Mouse (Mus musculus): ENCODE measurements around the gene Glo1.
A peak's percentile ranks its signal among the peaks of the same experiment; 100 is the strongest.
"Not testable (repeated sequence)": the region's sequence is repeated elsewhere in the genome, so short reads cannot be mapped to it uniquely, and the experiment has no call there.

Gene Glo1

DNA sequence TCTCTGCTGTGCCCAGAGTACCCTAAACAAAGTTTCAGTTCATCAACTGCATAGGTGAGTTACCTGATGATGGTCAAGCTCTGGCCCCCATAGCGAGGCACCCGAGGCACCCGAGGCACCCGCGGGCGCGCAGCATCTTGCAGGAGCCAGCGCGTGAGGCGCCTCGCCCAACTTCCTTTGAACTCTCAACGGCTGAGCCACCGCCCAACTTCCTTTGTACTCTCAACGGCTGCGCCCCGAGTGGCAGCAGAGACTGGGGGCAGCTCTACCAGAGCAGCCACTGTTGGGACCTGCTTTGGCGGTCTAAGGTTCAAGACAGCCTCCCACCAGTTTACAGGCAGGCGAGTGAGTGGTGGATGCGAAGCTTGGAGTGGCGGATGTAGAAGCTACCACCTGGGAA, at the start of gene Glo1:
Gene Glo1, minus strand, starts transcription at position 153 of the 400 bp plus-strand sequence.
- not testable (repeated sequence) for DNase-seq (ENCODE audit: low read depth, low spot score)

DNA sequence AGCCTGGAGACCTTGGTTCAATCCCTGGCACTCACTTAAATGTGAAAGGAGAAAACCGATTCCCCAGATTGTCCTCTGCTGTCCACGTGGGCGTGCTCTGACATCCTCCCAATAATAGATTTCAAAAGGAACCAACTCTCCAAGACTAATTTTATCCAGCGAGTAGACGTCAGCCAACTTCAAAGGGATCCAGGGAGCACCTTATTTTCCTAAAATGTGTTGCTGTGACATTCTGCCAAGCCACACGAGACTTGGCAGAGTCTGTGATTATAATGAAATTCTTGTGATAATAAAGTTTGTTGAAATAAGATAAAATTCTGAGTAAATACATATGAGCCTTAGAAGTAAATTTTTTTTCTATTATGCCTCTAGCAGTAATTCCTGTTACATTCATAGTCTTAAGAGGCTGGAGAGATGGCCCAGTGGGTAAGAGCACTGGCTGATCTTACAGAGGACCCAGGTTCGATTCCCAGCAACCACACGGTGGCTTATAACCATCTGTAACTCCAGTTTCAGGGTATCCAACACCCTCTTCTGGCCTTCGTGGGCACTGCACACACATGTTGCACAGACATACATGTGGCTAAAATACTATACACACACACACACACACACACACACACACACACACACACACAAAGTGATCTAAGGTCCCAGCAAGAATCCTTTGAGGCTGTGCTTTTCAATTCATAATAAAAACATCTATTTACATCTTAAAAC, 48.5 kb upstream of the Glo1 start:
- peak; percentile 4 for DNase-seq (ENCODE audit: low read depth, low spot score)

DNA sequence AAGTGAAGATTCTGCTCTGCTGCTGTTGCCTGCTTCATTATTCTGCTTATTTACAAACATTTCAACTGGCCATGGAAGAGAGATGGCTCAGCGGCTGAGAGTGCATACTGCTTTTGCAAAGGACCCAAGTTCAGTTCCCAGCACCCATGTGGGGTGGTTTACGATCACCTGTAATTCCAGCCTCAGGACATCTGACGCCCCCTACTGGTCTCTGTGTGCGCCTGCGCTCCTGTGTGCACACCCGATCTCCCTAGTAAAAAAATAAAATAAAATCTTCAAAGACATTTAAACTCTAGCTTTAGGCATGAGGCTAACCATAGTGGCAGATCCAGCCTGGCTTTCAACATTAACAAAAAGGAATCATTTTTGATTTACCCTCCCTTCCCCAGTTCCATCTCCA, 46.4 kb upstream of the Glo1 start:
- DNase-seq (ENCODE audit: low read depth, low spot score), result no peak

DNA sequence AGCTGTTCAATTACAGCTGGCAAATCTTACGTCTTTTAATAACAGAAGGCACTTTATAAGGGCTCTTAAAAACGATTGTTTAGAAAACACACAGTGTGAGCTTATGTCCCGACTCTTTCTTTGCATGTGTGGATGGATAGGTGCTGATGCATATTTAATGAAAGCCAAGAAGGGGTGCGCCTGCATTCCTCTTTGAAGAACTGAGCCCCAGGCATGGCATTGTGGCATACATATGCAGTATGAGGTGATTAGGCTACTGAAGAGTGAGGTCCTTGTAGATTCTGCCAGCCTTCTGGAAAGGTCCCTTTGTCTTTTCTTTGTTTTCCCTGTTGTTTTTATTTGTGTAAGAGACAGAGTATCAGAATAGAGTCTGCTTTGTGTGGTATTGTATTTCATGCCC, 45.9 kb upstream of the Glo1 start:
- no peak for DNase-seq (ENCODE audit: low read depth, low spot score)

DNA sequence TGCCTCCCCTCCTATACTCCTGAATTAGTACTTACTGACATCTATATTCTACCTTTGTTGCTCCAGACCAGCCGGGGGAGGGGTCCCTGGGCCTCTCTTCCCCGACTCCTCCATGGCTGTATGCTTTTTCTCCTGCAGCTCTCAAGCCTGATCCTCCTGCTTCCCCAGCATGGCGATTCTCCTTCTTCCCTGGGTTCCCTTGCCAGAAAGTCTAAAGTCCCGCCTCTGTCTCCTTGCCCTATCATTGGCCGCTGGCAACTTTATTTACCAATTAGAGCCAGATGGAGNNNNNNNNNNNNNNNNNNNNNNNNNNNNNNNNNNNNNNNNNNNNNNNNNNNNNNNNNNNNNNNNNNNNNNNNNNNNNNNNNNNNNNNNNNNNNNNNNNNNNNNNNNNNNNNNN, 38.2 kb upstream of the Glo1 start:
- no peak for DNase-seq (ENCODE audit: low read depth, low spot score)

DNA sequence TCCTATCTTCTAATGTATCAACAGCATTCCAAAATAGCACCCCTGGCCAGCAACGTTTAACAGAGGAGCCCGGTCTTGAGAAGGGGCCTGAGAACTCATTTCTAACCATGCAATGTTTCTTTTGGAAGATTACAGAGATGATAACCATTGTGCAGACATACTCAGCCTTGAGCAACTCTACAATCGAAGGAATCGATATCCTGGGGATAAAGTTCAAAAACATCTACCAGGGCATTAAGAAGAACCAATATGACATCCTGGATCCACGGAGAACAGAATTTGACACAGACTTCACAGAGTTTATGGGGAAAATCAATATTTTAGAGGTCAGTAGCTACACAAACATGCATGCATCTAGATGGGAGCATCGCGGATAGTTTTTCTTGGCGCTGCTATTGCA, 36.5 kb upstream of the Glo1 start:
- DNase-seq (ENCODE audit: low read depth, low spot score), result no peak

DNA sequence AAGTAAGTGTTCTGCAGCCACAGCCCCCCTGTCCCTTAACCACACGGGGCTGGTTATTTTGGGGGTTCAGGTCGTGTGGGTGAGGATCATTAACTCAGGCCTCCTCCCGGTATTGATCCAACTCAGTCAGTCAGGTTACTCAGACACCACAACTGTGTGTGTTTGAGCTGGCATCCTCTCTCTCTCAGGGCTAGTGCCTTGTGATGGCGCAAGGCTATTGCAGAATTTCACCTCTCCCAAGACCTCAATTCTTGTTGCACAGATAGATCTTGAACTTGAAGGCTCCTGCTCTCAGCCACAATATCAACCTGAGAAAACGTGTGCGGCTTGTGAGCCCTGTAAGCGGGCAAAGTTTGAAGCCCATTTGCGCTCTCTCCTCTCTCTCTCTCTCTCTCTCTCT, 35.5 kb upstream of the Glo1 start:
- DNase-seq (ENCODE audit: low read depth, low spot score), result no peak

DNA sequence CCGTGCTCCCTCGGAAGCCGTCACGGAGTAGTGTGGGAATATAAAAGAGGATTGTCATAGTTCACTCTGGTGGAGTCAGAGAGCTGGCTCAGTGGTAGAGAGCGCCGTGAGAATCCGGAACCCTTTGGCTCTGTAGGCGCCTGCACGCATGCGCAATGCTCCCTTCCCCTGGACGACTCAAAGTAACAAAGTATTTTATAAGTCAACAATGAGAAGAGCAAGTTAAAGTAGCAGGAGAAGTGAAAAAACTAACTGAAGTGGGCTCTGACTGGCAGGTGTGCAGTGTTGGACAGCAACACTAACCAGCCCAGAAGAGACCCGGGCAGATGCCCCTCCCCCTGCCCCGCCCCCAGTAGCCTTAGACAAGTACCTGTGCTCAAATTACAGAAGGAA, 31.5 kb upstream of the Glo1 start:
- DNase-seq (ENCODE audit: low read depth, low spot score), result peak; percentile 89

DNA sequence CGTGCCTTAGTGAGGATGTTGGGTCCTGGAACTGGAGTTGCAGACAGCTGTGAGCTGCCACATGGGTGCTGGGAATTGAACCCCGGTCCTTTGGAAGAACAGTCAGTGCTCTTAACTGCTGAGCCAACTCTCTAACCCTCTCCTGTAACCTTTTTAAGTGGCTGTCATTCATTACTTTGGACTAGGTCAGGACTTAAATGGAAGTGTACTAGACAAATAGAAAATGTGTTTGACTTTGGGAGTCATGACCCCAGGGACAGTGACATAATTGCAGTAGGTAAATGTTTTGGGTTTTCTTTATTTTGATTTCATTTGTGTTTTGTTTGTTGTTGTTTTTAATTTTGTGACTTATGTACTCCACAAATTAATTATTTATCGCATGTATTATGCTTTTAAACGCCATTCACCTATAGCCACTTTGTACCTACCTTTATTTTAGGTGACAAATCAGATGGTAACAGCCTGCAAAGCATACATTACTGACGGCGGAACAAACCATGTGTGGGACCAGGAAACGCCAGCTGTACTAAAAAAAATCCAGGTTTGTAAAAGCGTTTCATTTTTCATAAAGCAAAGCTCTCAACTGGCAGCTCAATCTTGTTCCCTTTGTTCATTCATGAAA, 31.0 kb upstream of the Glo1 start:
- no peak for DNase-seq (ENCODE audit: low read depth, low spot score)

DNA sequence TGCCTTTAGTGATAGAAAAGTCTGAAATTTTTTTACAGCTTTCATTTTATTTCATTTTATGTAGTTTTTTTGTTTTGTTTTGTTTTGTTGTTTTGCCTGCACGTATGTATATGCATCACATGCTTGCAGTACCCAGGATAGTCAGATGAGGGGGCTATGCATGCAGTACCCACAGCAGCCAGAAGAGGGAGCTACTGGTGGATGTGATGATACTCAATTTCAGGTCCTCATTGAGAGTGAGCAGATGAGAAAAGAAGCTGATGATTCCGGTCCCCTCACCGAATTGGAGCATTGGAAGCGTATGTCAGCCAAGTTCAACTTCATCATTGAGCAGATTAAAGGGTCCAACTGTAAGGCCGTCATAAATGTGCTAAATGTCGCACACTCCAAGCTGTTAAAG, 26.3 kb upstream of the Glo1 start:
- DNase-seq (ENCODE audit: low read depth, low spot score), result no peak

DNA sequence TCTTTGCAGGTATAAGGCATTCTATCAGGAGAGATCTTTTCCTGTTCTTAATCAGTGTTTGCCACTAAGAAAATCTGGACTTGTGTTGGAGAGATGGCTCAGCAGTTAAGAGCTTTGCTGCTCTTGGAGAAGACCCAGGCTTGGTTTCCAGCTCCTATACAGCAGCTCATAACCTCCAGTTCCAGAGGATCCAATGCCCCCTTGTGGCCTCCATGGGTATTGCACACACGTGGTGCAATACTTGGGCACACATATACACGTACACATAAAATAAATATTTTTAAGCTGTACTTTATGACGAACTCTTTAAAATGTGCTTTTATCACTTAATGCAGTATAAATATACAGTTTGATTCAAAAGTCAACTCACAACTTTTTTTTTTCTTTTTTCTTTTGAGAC, 22.1 kb upstream of the Glo1 start:
- DNase-seq (ENCODE audit: low read depth, low spot score), result no peak

DNA sequence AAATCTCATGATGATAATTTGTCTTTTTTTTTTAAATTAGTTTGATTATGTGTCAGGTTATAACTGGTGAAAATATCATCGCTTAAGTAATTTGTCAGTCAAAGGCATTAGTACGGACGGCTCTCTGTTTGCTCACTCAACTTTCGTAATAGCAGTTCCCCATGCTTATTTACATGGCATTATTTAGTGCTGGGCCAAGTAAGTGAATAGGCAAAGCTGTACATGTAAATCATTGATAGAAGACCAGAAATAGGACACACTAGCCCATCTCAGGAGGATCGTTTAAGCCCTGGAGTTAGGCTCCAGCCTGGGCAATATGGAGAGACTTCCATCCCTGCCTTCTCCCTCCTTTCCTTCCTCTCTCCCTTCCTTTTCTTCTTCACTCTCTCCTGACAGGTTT, 14.2 kb upstream of the Glo1 start:
- no peak for DNase-seq (ENCODE audit: low read depth, low spot score)

DNA sequence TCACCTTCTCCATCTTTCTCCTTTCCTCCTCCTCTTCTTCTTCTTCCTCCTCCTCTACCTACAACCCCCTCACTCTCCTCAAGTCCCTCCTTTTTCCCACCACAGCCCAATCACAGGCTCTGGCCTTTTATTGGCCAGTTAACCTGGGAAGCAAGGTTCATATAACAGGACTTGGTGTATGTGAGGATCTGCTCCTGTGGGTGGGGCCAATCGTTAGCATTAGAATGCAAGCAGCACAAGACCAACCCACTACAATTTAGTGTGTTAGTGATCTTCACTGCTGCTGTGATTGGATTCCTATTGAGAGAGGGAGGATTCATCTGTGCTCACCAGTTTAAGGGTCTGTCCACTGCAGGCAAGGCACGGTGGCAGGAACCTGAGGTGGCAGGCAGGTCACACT, 12.3 kb upstream of the Glo1 start:
- DNase-seq (ENCODE audit: low read depth, low spot score), result no peak

DNA sequence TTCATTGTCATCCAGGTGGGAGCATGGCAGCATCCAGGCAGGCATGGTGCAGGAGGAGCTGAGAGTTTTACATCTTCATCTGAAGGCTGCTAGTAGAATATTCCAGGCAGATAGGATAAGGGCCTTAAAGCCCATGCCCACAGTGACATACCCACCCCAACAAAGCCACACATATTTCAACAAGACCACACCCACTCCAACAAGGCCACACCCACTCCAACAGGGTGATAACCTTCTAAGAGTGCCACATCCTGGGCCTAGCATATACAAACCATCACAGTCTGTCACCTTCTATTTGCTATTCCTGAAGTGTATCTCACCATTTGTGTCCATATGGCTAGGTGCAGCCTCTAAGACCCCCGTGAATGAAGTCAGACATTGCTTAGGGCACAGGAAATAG, 11.0 kb upstream of the Glo1 start:
- DNase-seq (ENCODE audit: low read depth, low spot score), result no peak

DNA sequence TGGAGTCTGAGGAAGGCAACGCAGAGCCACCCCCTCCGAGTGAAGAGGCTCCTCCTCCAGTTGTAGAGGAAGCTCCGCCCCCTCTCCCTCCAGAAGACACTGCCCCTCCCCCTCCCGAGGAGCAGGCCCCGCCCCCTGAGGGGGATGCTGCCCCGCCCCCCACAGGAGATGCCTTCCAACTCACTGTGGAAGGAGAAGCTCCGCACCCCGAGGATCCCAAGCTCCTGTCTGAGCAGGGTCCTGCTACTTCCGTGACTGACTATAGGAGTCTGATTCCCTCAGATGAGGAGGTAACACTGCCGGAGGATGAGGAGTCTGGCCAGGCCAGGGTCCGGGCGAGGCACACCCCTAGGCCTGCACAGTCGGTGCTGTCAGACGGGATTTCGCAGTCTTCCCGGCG, 8.7 kb upstream of the Glo1 start:
- peak; percentile 4 for DNase-seq (ENCODE audit: low read depth, low spot score)

DNA sequence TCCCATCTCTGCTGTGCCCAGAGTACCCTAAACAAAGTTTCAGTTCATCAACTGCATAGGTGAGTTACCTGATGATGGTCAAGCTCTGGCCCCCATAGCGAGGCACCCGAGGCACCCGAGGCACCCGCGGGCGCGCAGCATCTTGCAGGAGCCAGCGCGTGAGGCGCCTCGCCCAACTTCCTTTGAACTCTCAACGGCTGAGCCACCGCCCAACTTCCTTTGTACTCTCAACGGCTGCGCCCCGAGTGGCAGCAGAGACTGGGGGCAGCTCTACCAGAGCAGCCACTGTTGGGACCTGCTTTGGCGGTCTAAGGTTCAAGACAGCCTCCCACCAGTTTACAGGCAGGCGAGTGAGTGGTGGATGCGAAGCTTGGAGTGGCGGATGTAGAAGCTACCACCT, 2.5 kb downstream of the Glo1 start, which contains the start of gene Dnah8:
Gene Dnah8, plus strand, starts transcription at position 223 of the 400 bp plus-strand sequence.
- DNase-seq (ENCODE audit: low read depth, low spot score), result not testable (repeated sequence)

DNA sequence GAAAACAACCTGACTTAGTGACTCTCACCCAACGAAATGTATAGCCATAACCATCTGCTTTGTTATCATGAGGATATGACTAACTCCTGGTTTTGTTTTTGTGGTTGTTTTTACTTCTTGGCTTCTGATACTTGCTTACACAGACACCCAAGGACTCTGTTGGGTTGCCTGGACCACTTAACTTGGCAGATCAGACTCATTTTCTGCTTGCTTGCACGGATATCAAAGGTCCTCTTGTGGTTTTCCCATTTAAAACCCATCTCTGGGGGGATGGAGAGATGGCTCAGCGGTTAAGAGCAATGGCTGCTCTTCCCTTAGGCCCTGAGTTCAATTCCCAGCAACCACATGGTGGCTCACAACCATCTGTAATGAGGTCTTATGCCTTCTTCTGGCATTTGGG, 3.5 kb downstream of the Glo1 start:
- DNase-seq (ENCODE audit: low read depth, low spot score), result no peak

DNA sequence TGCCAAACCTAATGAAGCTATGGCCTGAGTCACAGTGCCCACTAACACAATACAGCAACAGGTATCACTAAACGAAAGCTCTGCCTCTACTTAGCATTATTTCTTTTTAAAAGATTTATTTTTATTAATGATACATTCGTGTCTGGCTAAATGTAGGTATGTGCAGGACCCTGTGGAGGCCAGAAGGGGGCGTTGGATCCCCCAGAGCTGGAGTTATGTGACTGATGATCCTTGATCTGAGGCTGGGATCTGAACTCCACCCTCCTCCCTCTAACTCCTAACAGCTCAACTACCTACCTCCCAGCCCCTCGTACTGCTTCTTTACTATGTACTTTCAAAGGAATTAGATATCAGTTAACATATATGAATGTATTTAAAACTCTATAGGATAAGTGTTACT, 5.2 kb downstream of the Glo1 start:
- DNase-seq (ENCODE audit: low read depth, low spot score), result no peak

DNA sequence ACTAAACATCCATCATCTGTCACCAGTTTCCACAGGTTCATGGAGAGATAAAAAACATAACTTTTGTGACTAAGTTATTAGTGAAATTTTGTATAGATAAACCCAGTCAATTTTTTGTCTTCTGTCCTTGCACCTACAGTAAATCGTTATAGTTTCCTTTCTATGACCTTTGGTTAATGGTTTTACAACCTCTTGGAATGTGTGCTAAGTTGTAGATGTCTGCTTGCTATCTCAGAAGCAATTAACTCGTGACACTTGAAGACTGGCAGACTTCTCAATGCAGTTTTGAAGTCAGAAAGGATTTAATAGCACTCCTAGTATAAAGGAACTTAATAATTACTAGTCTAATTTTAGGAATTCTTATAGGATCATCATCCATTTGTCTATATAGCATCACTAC, 6.1 kb downstream of the Glo1 start:
- no peak for DNase-seq (ENCODE audit: low read depth, low spot score)

DNA sequence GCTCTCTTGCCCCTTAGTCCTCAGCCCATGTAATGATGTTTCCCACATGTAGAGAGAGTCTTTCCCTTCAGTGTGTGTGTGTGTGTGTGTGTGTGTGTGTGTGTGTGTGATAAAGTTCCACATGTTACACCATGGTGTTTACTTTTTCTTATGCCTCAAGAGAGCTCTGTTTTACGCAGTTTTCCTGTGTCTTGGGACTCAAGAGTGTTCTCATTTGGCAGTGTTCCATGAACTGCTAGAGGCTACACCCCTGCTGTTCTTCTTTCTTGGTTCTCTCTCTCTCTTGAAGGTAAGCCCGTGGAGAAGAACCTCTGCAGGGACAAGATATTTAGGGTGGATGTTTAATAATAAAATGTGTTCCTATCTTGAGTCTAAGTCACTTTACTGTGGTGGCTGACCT, 7.5 kb downstream of the Glo1 start:
- no peak for DNase-seq (ENCODE audit: low read depth, low spot score)

DNA sequence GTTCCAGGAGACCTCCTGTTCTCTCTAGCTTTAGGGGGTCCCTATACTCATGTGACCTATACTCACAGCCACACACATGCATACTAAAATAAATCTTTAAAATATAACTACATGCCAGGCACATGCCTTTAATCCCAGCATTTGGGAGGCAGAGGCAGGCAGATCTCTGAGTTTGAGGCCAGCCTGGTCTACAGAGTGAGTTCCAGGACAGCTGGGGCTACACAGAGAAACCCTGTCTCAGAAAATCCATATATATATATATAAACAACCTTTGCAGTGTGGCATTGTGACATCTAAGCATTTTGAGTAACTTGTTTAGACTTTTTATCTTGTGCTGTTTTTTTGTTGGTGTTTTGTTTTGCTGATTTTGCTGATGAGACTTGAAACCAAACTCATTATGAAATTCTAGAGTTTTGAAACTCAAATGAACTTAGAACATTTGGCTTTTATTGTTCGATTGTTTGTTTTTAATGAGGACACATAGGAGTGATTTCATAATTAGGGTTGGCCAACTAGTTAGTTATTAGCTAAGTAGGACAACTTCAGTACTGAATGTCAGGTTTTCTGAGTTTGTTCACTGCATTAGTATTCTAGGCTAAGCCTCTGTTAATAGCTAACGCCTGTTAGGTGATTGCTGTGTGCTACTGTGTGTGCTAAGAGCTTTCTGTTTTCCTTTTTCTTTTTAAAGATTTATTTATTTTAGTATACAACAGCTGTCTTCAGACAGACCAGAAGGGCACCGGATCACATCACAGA, 8.4 kb downstream of the Glo1 start:
- DNase-seq (ENCODE audit: low read depth, low spot score), result no peak

DNA sequence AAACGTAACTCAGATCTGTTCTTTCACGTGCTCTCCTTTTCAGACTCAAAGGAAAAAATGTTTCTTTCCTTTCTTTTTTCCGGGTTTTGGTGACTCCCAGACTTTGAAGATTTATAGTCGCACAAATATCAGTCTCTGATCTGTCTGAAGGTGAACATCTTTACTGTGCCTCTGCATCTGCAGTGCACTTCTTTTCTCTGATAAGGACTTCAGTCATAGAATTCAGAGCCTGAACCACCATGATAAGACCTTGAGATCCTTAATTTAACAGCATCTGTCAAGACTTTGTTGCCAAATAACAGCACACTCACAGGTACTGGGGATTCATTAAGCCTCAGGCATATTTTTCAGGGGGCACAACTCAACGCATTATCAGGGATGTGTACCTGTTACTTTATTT, 10.5 kb downstream of the Glo1 start:
- DNase-seq (ENCODE audit: low read depth, low spot score), result no peak

DNA sequence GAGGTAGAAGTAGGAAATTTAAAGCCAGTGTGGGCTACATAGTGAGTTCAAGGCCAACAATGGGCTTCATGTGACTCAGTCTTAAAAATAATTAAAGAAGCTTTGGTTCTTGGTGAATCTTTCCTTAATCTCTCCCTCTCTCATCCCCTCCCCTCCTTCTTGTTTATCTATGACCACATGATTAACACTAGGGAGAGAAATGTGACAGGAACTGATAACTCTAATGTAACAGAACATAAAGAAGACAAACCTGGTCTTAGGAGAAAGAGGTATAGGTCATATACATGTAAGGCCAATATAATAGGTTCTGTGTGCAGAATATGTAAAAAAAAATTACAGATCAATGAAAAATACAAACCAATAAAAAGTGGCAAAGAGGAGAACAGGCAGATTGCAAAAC, 13.3 kb downstream of the Glo1 start:
- no peak for DNase-seq (ENCODE audit: low read depth, low spot score)

Data from brain, adult 2 months (tissue).